Mouse (Mus musculus) retina, embryonic 14.5 days (tissue): ENCODE measurements around the gene Efcab5.
A peak's percentile ranks its signal among the peaks of the same experiment; 100 is the strongest.
"Not testable (repeated sequence)": the region's sequence is repeated elsewhere in the genome, so short reads cannot be mapped to it uniquely, and the experiment has no call there.

Experiments
- DNase-seq: peaks from one replicate; pipeline ENCODE4 v3.0.0-alpha.2; 2015; ENCODE audit warnings: low spot score

Efcab5 gene

DNA sequence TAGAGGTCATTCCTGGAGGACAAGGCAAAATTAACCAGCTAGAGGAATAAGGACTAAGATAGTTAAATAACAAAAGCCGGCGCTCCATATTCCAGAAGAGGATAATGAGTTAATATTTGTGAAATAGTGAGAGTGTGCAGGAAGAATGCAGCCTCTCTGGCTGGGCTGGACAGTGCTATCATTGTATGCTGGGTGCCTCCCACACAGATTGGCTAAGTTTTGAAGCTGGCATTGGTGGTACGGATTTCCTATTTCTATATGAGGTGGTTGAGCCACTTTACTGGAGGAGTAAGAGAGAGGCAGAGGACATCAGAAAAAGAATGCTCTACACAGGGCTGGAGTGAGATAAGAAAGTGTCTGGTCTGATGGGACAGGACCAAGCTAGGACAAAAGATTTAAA is 9.0 kb downstream of the Efcab5 start:
- no peak for DNase-seq

DNA sequence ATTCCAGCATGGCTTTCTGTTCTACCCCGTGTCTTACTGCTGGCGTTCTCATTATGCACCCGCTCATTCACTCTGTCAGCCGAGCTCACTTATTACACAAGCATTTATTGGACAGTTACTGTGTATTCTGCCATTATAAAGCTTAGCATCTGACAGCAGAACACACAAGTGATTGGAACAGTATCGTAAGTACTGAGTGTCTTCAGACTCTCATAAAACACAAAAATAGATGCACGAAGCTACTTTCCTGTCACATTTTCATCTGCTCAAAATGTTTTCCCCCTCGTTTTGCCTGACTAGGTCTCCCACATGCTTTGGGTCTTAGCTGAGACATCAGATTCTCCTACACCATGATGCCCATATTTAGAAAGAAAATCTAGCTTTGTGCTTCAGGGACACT is 14.2 kb downstream of the Efcab5 start:
- no peak for DNase-seq

DNA sequence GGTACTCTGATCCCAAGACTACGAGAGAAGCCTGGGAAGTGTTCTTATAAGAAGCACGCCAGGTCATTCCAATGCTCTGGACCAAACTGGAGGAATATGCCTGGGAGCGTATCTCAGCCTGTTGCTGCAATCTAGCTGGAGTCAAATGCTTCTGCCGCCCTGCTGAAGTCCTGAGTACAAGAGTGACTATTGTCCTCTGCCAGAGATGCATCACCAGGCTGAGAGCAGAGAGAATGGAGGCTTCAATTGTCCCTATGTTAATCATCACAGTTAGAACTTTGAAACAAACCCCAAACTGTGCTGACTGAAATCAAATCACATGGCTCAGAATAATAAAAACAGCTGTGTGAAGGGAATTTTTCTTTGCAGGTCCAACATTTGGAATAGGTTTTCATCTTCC is 15.0 kb downstream of the Efcab5 start:
- DNase-seq: no peak

DNA sequence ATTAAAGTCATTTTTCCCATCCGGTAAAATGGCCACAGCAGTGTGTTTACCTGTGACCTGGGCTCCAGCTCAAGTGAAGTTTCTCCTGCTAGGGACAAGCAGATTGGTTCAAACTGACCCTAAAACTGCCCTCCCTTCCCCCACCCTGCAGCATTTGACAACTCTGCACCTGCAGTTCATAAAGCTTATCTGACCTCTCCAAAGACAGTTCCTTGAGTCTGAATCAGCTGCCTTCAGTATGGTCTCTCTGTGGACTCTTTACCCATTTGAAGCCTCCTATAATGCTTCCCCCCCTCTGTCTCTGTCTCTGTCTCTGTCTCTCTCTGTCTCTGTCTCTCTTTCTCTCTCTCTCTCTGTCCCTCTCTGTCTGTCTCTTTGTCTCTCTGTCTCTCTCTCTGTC is 28.0 kb downstream of the Efcab5 start:
- no peak for DNase-seq

DNA sequence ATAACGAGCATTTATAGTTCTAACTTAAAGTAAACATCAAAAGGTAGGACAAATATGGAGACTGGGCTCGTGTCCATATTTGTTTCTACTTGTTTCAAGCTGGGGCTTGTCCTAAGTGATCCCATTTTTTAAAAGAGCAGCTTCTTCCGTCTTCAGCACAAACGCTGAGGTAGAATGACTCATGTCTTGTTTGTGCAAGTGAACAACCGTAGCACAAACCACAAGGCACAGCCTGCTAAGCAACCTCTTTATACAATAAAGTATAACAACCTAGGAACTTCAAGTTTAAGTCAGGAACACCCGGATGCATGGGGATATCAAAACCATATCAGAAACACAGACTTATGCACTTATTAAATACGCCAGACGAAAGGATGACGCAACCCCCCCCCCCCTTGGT is 28.4 kb downstream of the Efcab5 start:
- no peak for DNase-seq

DNA sequence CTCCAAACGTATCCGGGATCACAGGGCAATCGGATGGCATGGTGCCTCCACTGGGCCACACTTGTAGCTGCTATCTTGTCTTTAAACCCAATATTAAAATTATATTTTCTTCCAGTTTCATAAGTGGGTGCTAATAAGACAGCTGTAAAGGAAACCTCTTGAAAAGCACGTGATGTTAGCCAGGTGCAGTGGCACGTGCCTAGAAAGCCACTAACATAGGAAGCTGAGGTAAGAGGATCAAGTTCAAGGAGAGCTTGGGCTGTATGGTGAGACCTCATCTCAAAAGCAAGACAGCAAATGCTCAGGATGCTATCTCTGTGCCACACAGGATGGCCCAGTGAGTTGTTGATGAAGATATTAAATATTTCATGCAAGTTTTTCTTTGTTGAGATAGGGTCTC is 34.6 kb downstream of the Efcab5 start:
- DNase-seq: no peak

DNA sequence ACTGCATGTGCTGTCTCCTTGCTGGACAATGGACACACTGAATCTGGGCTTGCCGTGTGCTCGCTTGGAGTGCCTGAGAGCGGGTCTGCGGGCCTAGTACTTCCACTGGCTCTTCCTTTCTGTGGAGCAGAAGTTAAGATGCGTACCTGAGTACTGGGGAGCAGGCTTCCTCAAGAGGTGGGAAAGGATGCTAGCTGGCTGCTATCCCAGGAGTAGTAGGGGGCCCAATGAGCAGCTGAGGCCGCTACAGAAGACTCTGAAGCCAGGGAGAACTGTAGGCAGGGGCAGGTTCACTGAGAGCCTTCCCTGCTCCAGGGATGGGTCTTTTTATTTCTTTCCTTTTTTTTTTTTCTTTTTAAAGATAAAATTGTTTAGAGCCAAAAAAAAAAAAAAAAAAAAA is 38.0 kb downstream of the Efcab5 start:
- DNase-seq: no peak

DNA sequence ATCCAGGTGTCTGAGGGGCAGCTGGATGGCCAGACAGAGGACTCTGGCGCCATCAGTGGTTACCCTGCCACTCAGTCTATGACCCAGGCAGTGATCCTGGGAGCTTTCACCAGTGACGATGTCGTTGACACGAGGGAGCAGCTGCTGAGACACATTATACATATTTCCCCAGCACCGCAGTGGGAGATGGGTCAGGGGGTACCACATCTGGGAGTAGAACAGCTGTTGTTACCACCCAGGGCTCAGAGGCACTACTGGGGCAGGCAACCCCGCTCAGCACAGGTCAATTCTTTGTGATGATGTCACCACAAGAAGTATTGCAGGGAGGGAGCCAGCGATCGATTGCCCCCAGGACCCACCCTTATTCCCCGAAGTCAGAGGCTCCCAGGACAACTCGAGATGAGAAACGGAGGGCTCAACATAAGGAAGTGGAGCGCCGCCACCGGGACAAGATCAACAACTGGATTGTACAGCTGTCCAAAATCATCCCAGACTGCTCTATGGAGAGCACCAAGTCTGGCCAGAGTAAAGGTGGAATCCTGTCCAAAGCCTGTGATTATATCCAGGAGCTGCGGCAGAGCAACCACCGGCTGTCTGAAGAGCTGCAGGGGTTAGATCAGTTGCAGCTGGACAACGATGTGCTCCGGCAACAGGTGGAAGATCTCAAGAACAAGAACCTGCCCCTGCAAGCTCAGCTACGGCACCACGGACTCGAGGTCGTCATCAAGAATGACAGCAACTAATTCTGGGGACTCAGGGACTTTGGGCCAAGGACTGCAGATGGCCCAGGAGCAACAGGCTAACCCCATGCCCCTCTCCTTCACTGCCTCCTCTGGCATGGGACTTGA is 38.8 kb downstream of the Efcab5 start:
- not testable (repeated sequence) for DNase-seq

DNA sequence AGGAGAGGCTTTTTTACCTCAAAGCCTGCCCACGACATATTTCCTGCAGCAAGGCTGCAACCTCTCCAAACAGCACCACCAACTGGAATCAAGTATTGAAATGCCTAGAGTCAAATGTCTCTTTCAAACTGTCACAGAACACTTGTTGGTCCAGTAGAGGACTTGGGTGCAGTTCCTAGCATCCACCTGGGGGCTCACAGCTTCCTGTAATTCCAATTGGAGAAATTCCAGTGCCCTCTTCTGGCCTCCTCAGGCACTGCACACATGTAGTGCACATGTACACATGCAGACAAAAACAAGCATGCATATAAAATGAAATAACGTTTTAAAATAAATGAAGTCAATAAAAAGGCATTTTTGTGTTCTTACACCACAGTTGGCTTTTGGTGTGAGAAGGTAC is 40.0 kb downstream of the Efcab5 start:
- no peak for DNase-seq

DNA sequence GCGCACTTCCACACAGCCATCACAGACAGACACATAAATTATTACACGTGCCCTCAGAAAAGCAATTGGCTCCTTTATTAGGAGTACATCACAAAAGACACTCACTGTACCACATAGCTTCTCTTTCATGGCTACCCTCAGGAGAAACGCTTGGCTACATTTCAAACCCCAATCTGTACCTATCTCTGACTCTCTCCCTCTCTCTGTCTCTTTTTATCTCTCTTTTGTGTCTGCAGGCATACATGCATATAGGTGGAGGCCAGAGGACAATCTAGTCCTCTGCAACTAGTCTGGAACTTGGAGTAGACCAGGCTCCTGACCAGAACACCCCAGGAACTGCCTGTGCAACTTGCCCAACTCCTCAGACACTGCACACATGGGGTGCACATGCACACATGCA is 41.0 kb downstream of the Efcab5 start:
- DNase-seq: no peak

DNA sequence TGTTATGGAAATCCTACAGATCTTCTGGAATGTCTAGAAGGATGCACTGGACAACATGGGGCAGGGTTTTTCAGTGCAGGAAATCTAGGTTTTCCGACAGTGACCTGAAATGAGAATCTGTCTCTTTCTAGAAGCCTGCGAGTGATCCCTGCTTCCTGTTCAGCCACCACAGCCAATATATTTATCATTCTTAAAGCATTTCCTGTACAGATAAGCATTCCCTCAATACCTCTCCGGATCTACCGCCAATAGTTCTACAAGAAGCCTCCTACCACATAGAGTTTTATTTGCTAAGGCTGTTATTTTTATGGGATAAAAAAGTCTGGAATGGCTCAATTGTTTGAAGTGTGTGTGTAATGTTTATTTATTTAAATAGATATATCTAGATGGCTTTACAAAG is 43.3 kb downstream of the Efcab5 start:
- no peak for DNase-seq

DNA sequence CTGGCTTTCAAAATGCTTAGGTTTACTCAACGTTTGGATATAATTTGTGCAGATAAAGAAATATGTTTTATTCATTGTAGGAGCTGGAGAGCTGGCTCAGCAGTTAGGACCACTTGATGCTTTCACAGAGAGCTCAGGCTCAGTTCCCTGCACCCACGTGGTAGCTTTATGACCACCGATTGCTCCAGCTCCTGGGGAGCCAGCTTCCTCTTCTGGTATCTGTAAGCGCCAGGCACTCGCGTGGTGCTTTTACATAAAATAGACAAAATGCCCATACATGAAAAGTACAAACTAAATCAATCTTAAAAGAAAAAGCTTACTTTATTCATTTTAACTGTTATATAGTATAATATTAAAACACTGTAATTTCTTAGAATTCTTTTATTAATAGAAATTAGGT is 46.8 kb downstream of the Efcab5 start:
- DNase-seq: no peak

DNA sequence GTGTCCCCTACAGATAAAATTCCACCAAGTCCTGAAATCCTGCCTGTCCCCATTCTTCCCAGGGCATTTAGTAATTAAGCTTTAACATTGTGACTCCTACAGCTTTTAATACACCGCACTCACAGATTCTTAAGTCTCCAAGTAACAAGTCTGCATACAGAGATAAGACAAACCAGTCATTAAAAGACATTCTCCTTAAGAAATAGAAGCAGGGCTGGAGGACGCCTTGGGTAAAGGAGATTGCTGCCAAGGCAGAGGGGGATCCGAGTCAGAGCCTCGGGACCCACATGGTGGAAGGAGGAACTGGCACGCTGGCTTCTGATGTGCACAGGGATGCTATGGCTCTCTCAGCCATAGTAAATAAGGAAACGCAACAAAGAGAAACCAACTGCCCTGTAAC is 48.8 kb downstream of the Efcab5 start:
- DNase-seq: no peak

DNA sequence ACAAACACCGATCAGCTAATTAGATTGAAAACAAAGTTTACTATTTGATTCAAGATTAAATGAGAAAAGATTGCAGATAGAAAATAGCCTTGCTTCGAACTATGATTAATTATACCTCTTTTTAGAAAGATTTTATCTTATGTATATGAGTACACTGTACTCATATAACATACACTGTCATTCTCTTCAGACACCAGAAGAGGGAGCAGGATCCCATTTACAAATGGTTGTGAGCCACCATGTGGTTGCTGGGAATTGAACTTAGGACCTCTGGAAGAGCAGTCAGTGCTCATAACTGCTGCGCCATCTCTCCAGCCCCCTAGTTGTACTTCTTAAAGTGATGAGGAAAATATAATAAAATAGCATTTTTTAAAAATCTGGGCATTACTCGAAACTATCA is 55.3 kb downstream of the Efcab5 start:
- no peak for DNase-seq

DNA sequence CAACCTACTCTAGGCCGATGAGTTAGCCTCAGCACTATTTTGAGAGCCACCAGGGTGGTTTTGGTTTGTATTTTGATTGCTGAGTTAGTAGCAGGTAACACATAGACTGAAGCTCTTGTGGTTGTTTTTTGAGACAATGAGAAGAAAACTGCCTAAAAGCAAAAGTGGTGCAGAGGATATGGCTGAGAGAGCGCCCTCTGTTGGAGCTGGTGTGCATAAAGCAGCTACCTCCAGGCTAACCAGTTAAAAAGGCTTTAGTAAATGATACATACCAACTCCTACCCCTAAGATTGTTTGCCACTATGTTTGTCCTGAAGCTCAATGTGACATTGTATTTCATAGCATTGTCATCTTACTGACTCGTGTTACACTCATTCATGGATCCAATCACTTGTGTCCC is 56.2 kb downstream of the Efcab5 start:
- DNase-seq: peak; percentile 11

DNA sequence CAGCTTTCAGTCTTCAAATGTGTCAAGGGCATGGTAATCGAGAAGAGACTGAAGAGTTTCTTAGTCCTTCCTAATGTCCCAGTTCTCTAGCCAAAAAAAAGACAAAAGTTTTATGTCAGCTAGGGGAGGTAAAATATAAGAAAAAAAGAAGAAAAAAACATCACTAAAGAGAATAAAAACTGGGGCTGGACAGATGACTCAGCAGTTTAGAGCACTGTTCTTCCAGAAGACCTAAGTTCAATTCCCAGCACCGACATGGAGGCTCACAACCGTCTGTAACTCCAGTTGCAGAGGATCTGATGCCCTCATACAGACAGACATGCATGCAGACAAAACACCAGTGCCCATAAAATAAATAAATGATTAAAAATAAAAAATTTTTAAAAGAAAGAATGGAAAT is 60.2 kb downstream of the Efcab5 start:
- no peak for DNase-seq

DNA sequence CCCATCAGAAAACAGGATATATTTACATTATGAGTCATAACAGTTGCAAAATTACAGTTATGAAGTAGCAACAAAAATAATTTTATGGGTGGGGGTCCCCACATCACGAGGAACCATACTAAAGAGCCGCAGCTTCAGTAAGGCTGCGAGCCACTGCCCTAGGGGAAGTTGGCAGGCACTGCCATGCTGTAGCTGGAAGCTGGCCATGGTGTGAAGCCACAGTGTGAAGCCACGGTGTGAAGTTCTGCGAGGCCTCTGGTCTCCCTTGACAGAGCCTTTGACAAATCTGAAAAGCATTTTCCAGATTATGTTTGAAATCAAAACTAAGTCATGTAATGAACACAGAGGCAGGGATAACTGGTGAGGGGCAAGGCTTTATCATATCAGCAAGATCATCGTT is 77.6 kb downstream of the Efcab5 start:
- no peak for DNase-seq

DNA sequence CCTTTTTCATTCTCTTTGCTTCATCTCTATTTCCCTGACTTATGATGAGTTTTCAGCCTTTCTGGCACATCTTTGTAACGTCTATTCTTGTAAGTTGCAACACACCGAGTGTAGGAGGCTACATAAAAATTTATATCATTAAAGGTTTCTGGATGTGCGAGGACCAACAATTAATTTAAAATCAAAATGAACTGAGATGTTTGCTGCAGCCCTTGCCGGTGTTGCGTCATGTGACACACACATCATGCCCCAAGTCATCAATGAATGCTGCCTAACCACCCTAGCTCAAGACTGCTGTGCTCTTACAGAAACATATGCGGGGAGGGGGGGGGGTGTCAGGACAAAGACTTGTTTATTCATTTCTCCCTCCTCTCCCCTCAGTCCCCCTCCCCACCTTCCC is 80.3 kb downstream of the Efcab5 start:
- DNase-seq: no peak

DNA sequence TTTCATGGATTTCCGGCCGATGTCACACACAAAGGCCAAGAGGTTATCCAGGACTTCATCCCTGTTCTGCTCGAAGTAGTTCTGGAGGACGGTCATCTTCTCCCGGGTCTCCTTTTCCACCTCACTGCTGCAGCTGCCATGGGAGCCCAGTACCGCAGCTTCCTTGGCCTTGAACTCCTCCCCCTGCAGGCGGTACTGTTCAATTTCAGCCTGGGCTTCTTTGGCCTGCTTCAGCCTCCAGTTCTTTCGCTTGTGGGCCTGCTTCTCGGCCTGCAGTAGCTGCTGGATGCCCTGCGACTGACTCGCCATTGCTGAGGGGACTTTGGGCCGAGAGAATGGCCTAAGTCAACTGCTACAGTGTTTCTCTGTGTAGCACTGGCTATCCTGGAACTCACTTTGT is 80.9 kb downstream of the Efcab5 start:
- not testable (repeated sequence) for DNase-seq

DNA sequence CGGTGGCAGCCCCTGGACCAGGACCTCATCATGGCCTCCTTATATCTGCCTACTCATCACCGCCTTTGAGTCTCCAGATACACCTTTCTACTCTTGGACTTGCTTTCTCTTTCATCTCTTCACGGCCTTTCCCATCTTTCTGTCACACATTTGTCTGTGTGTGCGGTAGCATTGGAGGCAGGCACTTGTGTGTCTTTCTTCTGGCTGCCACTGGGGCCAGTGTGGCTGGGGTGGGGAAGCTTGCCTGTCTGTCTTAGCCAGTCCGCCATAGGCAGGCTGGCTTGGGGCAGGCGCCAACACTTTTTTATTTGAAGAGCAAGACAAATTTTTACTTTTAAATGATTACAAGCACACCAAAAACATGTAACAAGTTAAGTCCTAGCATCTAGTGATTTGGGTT is 81.8 kb downstream of the Efcab5 start:
- DNase-seq: no peak

DNA sequence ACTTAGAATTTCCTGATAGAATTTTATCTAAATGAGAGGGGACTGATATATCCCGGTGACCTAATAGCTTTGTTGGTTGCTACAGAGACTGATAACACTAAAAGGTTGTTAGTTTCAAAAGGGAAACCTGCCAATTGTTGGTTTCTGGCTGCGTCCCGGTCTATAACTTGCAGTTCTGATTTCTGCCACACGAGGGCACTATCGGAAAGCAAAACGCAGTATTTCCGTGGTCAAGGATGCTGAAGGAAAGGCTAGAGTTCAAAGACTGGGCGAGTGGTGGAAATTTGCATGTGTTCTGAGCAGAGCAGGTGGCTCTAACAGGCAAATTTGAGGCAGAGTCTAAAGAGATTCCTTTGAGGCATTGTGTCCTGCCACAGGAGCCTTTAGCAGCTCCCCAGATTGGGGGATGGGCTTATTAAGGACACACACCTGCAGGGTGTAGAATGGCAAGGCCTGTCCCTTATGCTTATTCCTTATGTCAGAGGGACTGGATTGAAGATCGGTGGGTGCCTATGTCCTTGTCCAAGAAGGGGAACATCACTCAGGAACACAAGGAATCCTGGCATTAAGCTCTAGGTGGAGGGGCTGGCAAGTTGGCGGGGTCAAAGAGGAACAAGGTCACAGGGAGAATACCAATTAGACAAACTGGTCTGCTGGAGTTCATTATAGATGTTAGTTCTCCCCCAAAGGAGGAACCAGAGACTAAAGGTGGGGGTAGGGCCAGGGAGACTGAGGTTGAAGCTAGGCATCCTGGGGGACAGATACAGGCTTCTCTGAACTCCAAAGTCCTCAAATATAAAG is 88.4 kb downstream of the Efcab5 start:
- DNase-seq: peak; percentile 90

DNA sequence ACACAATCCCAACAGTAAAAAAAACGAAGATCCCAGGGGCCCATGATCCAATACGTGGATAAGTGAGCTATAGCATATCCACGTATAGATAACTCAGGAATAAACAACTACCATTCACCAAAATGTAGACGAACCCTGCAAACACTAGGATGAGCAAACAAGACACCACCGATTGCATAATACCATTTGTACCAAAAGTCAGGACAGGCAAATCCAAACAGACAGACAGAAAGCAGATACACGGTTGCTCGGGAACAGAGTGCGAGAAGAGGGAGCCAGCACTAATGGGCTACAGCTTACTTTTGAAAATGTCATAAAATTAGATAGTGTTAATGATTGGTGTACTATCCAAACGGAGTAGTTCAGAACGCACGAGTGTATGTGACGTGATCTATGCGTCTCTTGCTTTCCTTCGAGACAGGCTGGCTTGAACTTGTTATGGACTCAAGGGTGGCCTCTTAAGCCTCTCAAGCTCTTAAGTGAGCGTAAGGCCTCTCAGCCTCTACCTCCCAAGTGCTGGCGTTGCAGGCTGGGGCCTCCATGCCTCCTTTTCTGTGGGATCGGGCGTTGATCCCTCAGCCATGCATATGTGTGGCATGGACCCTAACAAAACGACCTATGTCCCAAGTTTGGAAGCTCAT is 90.3 kb downstream of the Efcab5 start:
- no peak for DNase-seq

DNA sequence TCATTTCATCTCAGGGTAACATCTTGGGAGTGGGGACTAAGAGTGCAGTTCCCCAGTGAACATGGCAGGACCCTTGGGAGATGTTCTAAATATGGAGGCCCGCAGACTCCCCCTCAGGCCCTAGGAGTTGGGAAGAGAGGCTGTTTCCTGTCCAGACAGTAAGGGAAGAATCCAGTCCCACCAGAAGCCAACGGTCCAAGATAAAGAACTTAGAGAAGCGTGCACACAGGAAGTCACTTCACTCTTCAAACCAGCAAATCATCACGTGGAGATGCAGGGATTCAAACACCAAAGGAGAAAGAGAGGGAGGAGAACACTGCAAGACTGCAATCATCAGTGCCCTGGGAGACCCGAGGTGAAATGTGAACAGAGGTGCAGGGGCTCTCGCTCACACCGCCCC is 91.8 kb downstream of the Efcab5 start:
- no peak for DNase-seq
